Mouse (Mus musculus) stomach, embryonic 16.5 days (tissue): ENCODE results near the gene Slc22a14. TPM values are rescaled to one million over a fixed set of nuclear protein-coding genes. Genes with fewer than 3 reads are reported as not detected.
A peak's percentile ranks its signal among the peaks of the same experiment; 100 is the strongest.

ENCODE experiments used
- ATAC-seq: fragments of 200-750 bp; cut with Nextera tagmentation; 2 replicates; pipeline ENCODE4 v1.8.0; 2017; ENCODE audit warnings: moderate number of reproducible peaks, moderate TSS enrichment; ENCODE audit not compliant: insufficient read depth, low FRiP score
- H3K27ac ChIP-seq: fragments of 300-500 bp; sonication (generic); 2 replicates; pipeline ENCODE4 v1.5.1; 2014; ENCODE audit warnings: low read length
- H3K27me3 ChIP-seq: fragments of 300-500 bp; sonication (generic); 2 replicates; pipeline ENCODE4 v1.6.1; 2014; ENCODE audit warnings: low read length, control low read depth, mixed read lengths; ENCODE audit not compliant: control insufficient read depth, insufficient read depth
- H3K36me3 ChIP-seq: fragments of 300-500 bp; sonication (generic); 2 replicates; pipeline ENCODE4 v1.6.1; 2014; ENCODE audit warnings: low read length; ENCODE audit not compliant: control insufficient read depth, insufficient read depth
- H3K4me1 ChIP-seq: fragments of 300-500 bp; sonication (generic); 2 replicates; pipeline ENCODE4 v1.6.1; 2014; ENCODE audit warnings: low read length, control low read depth, mixed read lengths; ENCODE audit not compliant: control insufficient read depth, insufficient read depth
- H3K4me2 ChIP-seq: fragments of 300-500 bp; sonication (generic); 2 replicates; pipeline ENCODE4 v1.6.1; 2014; ENCODE audit warnings: low read depth, low read length, mixed read lengths
- H3K4me3 ChIP-seq: fragments of 300-500 bp; sonication (generic); replicated peaks from 2 replicates; pipeline ENCODE4 v1.5.1; 2014; ENCODE audit warnings: mild to moderate bottlenecking, low read length
- H3K9ac ChIP-seq: fragments of 300-500 bp; sonication (generic); 2 replicates; pipeline ENCODE4 v1.6.1; 2014; ENCODE audit warnings: low read length
- H3K9me3 ChIP-seq: fragments of 300-500 bp; sonication (generic); replicated peaks from 2 replicates; pipeline ENCODE4 v1.6.1; 2016; ENCODE audit warnings: low read length, control low read depth; ENCODE audit not compliant: control insufficient read depth
- WGBS: fragments of 180-500 bp; shearing (Covaris S2); extraction: QIAGEN DNeasy Blood & Tissue Kit; methylation state at CpG from one replicate; pipeline ENCODE4 v1.1.7; 2014; 5-methylcytosine and 5-hydroxymethylcytosine counted together
- polyA plus RNA-seq: library from polyadenylated mRNA; unstranded; fragments of >200 nt; fragmentation: Nextera tagmentation; extraction: Ambion mirVana; gene quantifications from 2 replicates; pipeline ENCODE4 v1.2.1, GENCODE M21; 2015

Gene Slc22a14
- polyA plus RNA-seq, 1 experiment from 2014 or later: not detected

GRCm38 (mm10) chr9:119335571-119335970, 29.8 kb downstream of the Slc22a14 start:
- Histone ChIP-seq H3K4me1 (peaks cover 9% of the 10 kb centered on the region), H3K36me3 (no peaks in the 10 kb centered on the region), H3K27ac (no peak overlapping the region), H3K4me2 (no peak overlapping the region), H3K27me3 (no peaks in the 10 kb centered on the region), H3K4me3 (no peak overlapping the region), H3K9me3 (no peaks in the 10 kb centered on the region), H3K9ac (no peak overlapping the region)
- 74% methylated on average over 4 of the region's 4 CpGs for WGBS
- no peak for ATAC-seq

GRCm38 (mm10) chr9:119334834-119335233, 30.5 kb downstream of the Slc22a14 start:
- Histone ChIP-seq H3K9me3 (no peaks in the 10 kb centered on the region), H3K4me1 (peaks cover 9% of the 10 kb centered on the region), H3K4me2 (peak overlapping the region; percentile 3; the same call in 1 of the 2 replicates), H3K4me3 (no peak overlapping the region), H3K36me3 (no peaks in the 10 kb centered on the region), H3K9ac (no peak overlapping the region), H3K27ac (peak overlapping the region; percentile 19; the same call in 1 of the 2 replicates), H3K27me3 (no peaks in the 10 kb centered on the region)
- WGBS: 86% methylated on average over 2 of the region's 2 CpGs
- ATAC-seq: no peak

DNA sequence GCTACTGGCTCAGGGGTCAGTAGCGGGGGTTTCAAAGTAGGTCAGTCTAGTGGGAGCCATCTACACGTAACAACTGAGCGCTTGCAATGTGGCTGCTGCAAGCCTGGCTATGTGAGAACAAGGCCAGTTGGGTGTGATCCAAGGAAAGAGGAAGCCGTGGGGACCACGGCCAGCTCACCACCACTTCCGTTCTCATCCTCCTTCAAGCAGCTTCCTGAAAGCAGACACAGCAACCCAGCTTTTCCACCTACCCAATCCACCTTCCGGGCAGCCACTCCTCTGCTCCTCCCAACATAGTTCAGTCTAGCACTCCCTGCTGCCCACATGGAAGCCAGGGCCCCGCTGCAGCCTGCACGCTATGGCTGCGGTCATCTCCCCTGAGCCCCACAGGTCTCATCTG, 31.0 kb downstream of the Slc22a14 start:
- Histone ChIP-seq H3K4me3 (no peak overlapping the region), H3K4me2 (peak overlapping the region; percentile 3; the same call in 1 of the 2 replicates), H3K27ac (peak overlapping the region; percentile 19; the same call in 1 of the 2 replicates), H3K27me3 (no peaks in the 10 kb centered on the region), H3K9me3 (no peaks in the 10 kb centered on the region), H3K36me3 (no peaks in the 10 kb centered on the region), H3K9ac (peak overlapping the region; percentile 26; the same call in 1 of the 2 replicates), H3K4me1 (peaks cover 9% of the 10 kb centered on the region)
- no peak for ATAC-seq
- 41% methylated on average over 10 of the region's 10 CpGs for WGBS

DNA sequence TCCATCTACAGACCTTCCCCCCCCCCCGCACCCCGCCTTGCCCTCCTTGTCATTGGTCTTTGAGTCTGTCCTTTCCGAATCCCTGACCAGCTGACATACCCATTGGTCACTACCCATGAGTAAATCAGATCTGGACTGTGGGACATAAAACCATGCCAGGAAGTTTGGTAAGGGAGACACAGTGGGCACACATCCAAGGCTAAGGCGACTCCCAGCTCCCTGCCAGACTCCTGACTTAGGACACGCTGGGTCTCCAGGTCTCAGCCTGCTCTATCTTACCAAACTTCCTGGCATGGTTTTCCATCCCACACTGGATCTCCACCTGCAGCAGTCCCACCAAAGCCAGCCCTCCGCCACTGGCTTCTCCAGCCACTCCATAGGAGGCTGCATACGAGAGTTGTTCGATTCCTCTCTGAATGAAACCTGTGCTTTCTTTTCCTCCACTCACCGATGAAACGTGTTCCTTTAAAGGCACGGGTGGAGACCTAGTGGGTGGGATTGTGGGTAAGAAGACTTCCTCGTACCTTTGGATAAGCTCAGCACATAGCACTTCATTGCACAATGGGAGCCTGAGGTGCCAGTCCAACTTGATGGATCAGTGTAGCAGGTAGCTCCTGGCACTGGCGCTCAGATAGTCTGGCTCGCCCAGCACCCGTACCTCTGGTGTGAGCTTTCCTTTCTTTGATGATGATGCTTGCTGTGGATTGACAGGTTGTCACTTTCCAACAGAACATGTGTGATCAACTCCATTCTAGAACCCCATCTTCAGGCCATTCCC, 35.0 kb downstream of the Slc22a14 start:
- Histone ChIP-seq H3K27ac (peak overlapping the region; percentile 76), H3K4me1 (peaks cover 5% of the 10 kb centered on the region; the same call in 1 of the 2 replicates), H3K4me2 (no peak overlapping the region), H3K27me3 (no peaks in the 10 kb centered on the region), H3K36me3 (no peaks in the 10 kb centered on the region), H3K9ac (no peak overlapping the region), H3K9me3 (no peaks in the 10 kb centered on the region), H3K4me3 (peak overlapping the region; percentile 10; the same call in 1 of the 2 replicates)
- peak; percentile 74 for ATAC-seq
- WGBS: 78% methylated on average over 15 of the region's 15 CpGs

DNA sequence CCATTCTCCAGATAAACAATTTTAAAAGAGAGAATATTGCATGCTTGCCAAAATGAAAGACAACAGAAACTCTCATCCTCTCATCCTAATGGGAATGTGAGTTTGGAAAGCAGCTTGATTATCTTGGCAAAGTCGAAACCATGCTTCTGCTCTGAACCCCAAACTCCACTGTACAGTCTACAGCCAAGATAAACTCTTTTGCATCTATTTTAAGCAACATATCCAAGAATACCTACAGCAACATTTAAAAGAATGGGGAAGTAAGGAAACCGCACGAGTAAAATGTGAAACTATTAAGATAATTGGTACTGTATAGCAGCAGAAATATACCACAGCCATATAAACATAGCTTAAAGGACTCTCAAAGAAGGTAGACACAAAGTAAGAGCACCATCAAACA, 36.9 kb downstream of the Slc22a14 start:
- Histone ChIP-seq H3K36me3 (no peaks in the 10 kb centered on the region), H3K27me3 (no peaks in the 10 kb centered on the region), H3K4me1 (no peaks in the 10 kb centered on the region), H3K9me3 (no peaks in the 10 kb centered on the region), H3K9ac (no peak overlapping the region), H3K27ac (no peak overlapping the region), H3K4me2 (no peak overlapping the region), H3K4me3 (no peak overlapping the region)
- ATAC-seq: no peak
- 65% methylated on average over 3 of the region's 3 CpGs for WGBS

GRCm38 (mm10) chr9:119324130-119324529, 41.2 kb downstream of the Slc22a14 start:
- 74% methylated on average over 1 of the region's 1 CpGs for WGBS

GRCm38 (mm10) chr9:119323260-119323645, 42.1 kb downstream of the Slc22a14 start:
- Histone ChIP-seq H3K4me1 (no peaks in the 10 kb centered on the region), H3K9ac (peak overlapping the region; percentile 83), H3K4me2 (peak overlapping the region; percentile 66), H3K9me3 (no peaks in the 10 kb centered on the region), H3K4me3 (peak overlapping the region; percentile 78), H3K27me3 (no peaks in the 10 kb centered on the region), H3K36me3 (no peaks in the 10 kb centered on the region), H3K27ac (peak overlapping the region; percentile 97)
- WGBS: 5% methylated on average over 9 of the region's 9 CpGs
- ATAC-seq: no peak

More at GRCm38 (mm10) chr9:119324130-119324529, 41.2 kb downstream of the Slc22a14 start:
- Histone ChIP-seq H3K27me3 (no peaks in the 10 kb centered on the region), H3K4me3 (no peak overlapping the region), H3K4me2 (no peak overlapping the region), H3K36me3 (no peaks in the 10 kb centered on the region), H3K9me3 (no peaks in the 10 kb centered on the region), H3K4me1 (no peaks in the 10 kb centered on the region), H3K9ac (no peak overlapping the region), H3K27ac (no peak overlapping the region)
- no peak for ATAC-seq

DNA sequence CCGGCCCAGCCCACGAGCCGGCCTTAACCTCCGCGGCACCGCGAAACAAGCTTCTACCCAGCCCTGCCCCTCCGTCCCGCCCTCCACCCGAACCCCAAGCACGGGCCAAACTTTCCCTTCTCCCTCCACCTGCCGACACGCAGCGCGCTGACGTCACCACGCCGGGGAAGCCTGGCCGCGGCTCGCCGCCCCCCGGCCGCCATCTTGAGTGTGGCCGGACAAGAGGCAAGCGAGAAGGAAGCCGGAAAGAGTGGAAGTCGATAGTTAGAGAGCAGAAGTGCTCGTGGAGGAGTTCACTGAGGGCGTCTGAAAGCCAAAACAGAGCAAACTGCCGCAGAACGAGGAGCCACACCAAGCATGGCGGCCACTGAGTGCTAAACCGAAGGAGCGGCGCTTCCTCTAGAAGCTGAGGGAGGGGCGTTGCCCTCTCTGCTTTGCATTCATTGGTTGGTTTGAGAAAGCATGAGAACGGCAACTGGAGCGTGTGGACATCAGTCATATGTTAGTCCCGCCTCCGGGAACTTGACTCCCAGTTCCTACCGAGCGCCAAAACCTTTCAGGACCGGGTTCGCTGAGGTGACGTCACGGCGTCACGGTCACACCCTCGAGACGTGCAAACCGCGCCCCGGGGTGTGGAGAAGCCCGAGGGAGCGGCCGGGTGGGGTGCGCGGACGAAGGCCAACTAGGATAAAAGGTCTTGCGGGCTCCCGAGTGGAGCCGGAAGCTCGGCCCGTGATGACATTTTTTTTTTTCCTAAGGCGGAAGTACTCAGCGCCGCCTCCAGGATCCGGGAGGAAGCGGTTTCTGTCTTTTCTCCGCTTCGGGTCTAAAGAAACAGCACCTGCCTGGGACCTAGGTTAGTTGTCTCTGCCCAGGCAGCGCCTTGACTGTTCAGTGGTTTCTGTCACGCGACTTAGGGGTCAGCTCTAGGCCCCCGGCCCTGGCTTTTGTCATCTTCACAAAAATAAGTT, 42.8 kb downstream of the Slc22a14 start, which contains the start of gene Oxsr1:
Gene Oxsr1 (minus strand): TSS at position 139 of the 971 bp plus-strand sequence.
- Histone ChIP-seq H3K9me3 (no peaks in the 10 kb centered on the region), H3K36me3 (no peaks in the 10 kb centered on the region), H3K4me3 (peak within 1 kb of the TSS; percentile 78), H3K4me1 (no peaks in the 10 kb centered on the region), H3K27ac (peak within 1 kb of the TSS; percentile 97), H3K4me2 (peak within 1 kb of the TSS; percentile 71), H3K27me3 (no peaks in the 10 kb centered on the region), H3K9ac (peak within 1 kb of the TSS; percentile 85)
- WGBS: under 1% methylated on average over 76 of the region's 76 CpGs
- peak; percentile 98 for ATAC-seq
